Mouse (Mus musculus) subcutaneous adipose tissue, adult 2 months (tissue): Measurements from ENCODE around the gene Acox2. TPM values are rescaled to one million over a fixed set of nuclear protein-coding genes. Genes with fewer than 3 reads are reported as not detected.

ENCODE experiments used
- polyA plus RNA-seq: library from polyadenylated mRNA; depleted of rRNA; stranded (reverse); fragments of >200 nt; gene quantifications from 2 replicates; pipeline ENCODE4 v1.2.3, GENCODE M21; 2012; ENCODE audit warnings: low replicate concordance; rRNA removed

Gene Acox2
- polyA plus RNA-seq = 2.1 and 7.0 TPM in 2 replicates

GRCm38 (mm10) chr14:8259166-8259565 lies at the start of gene Acox2:
Gene Acox2 (minus strand): TSS chr14:8259353.

GRCm38 (mm10) chr14:8213803-8214224 lies 45.3 kb downstream of the Acox2 start, which contains the start of gene Kctd6:
Gene Kctd6 (plus strand): TSS chr14:8214140.

Other genes starting within 250 kb of the Acox2 start
- gene Rpp14, start 179.0 kb downstream of the Acox2 start, polyA plus RNA-seq = 12.8 and 13.7 TPM in 2 replicates
- 24.7 and 36.2 TPM in 2 replicates for gene Pxk, start 161.1 kb downstream of the Acox2 start, polyA plus RNA-seq
- 170 and 245 TPM in 2 replicates for gene Pdhb, start 86.3 kb downstream of the Acox2 start, polyA plus RNA-seq
- 10.2 and 14.4 TPM in 2 replicates for gene Kctd6, start 45.2 kb downstream of the Acox2 start, polyA plus RNA-seq
- 1.1 and 6.1 TPM in 2 replicates for gene Fam107a, start 58.7 kb upstream of the Acox2 start, polyA plus RNA-seq
- gene Oit1, start 119.4 kb upstream of the Acox2 start, polyA plus RNA-seq = 0.09 and 7.8 TPM in 2 replicates